Mouse (Mus musculus) hematopoietic multipotent progenitor cell, adult 10-12 weeks (in vitro differentiated cells): ENCODE data around the gene Mesp2. TPM values are rescaled to one million over a fixed set of nuclear protein-coding genes. Genes with fewer than 3 reads are reported as not detected.

Experiments
- polyA plus RNA-seq: library from polyadenylated mRNA; stranded (reverse); fragments of >175 nt; gene quantifications from 2 replicates; pipeline ENCODE4 v1.2.3, GENCODE M21; 2012; ENCODE audit warnings: low replicate concordance

Mesp2 gene
- 0.17 TPM in 1 of 2 replicates, not detected in the other for polyA plus RNA-seq

GRCm38 (mm10) chr7:79810611-79811506 lies at the start of gene Mesp2:
Gene Mesp2 (plus strand): TSS chr7:79810727.

GRCm38 (mm10) chr7:79793688-79794087 lies 16.8 kb upstream of the Mesp2 start, which contains the start of gene Mesp1:
Gene Mesp1 (minus strand): TSS chr7:79793788.

GRCm38 (mm10) chr7:79860811-79861210 lies 50.3 kb downstream of the Mesp2 start, which contains the start of gene Anpep:
Gene Anpep (minus strand): TSS chr7:79861059.

Other genes starting within 250 kb of the Mesp2 start
- not detected in 2 replicates for gene Rhcg, start 193.1 kb upstream of the Mesp2 start, polyA plus RNA-seq
- 1.9 and 3.1 TPM in 2 replicates for gene Ticrr, start 150.5 kb upstream of the Mesp2 start, polyA plus RNA-seq
- gene Kif7, start 95.0 kb upstream of the Mesp2 start, polyA plus RNA-seq = 0.75 and 1.1 TPM in 2 replicates
- not detected in 2 replicates for gene Plin1, start 77.8 kb upstream of the Mesp2 start, polyA plus RNA-seq
- gene Pex11a, start 67.6 kb upstream of the Mesp2 start, polyA plus RNA-seq = 1.6 and 2.9 TPM in 2 replicates
- gene Wdr93, start 67.6 kb upstream of the Mesp2 start, polyA plus RNA-seq = not detected in 2 replicates
- gene Mesp1, start 16.9 kb upstream of the Mesp2 start, polyA plus RNA-seq = not detected in 2 replicates
- 15.8 and 18.1 TPM in 2 replicates for gene Anpep, start 50.3 kb downstream of the Mesp2 start, polyA plus RNA-seq
- 3.3 and 6.1 TPM in 2 replicates for gene Ap3s2, start 109.9 kb downstream of the Mesp2 start, polyA plus RNA-seq
- gene Arpin, start 124.6 kb downstream of the Mesp2 start, polyA plus RNA-seq = 1.2 and 1.5 TPM in 2 replicates
- gene Zfp710, start 214.1 kb downstream of the Mesp2 start, polyA plus RNA-seq = 111 and 170 TPM in 2 replicates